Mouse (Mus musculus) kidney, embryonic 14.5 days (tissue): ENCODE measurements around the gene Zdhhc14. TPM values are rescaled to one million over a fixed set of nuclear protein-coding genes. Genes with fewer than 3 reads are reported as not detected.

ENCODE experiments used
- ATAC-seq: fragments of 200-750 bp; cut with Nextera tagmentation; 2 replicates; pipeline ENCODE4 v1.8.0; 2017; ENCODE audit warnings: moderate number of reproducible peaks, mild to moderate bottlenecking, moderate TSS enrichment, moderate library complexity; ENCODE audit not compliant: low FRiP score, low TSS enrichment
- H3K27ac ChIP-seq: fragments of 300-500 bp; sonication (generic); 2 replicates; pipeline ENCODE4 v1.5.1; 2014; ENCODE audit warnings: low read depth, mild to moderate bottlenecking, low read length, moderate library complexity, mixed read lengths
- H3K27me3 ChIP-seq: fragments of 300-500 bp; sonication (generic); 2 replicates; pipeline ENCODE4 v1.6.1; 2014; ENCODE audit warnings: mild to moderate bottlenecking, low read length; ENCODE audit not compliant: control insufficient read depth, insufficient read depth
- H3K36me3 ChIP-seq: fragments of 300-500 bp; sonication (generic); 2 replicates; pipeline ENCODE4 v1.6.1; 2014; ENCODE audit warnings: low read length, mixed read lengths; ENCODE audit not compliant: control insufficient read depth, insufficient read depth
- H3K4me1 ChIP-seq: fragments of 300-500 bp; sonication (generic); 2 replicates; pipeline ENCODE4 v1.6.1; 2014; ENCODE audit warnings: low read length, mixed read lengths; ENCODE audit not compliant: control insufficient read depth, insufficient read depth
- H3K4me2 ChIP-seq: fragments of 300-500 bp; sonication (generic); replicated peaks from 2 replicates; pipeline ENCODE4 v1.6.1; 2014; ENCODE audit warnings: low read depth, mild to moderate bottlenecking, low read length
- H3K4me3 ChIP-seq: fragments of 300-500 bp; sonication (generic); 2 replicates; pipeline ENCODE4 v1.5.1; 2014; ENCODE audit warnings: mild to moderate bottlenecking, low read length
- H3K9ac ChIP-seq: fragments of 300-500 bp; sonication (generic); 2 replicates; pipeline ENCODE4 v1.6.1; 2014; ENCODE audit warnings: low read depth, mild to moderate bottlenecking, low read length, moderate library complexity
- H3K9me3 ChIP-seq: fragments of 300-500 bp; sonication (generic); 2 replicates; pipeline ENCODE4 v1.6.1; 2016; ENCODE audit warnings: low read length; ENCODE audit not compliant: control insufficient read depth
- WGBS: fragments of 180-500 bp; shearing (Covaris S2); extraction: QIAGEN DNeasy Blood & Tissue Kit; methylation state at CpG from one replicate; pipeline ENCODE4 v1.1.7; 2014; 5-methylcytosine and 5-hydroxymethylcytosine counted together
- polyA plus RNA-seq: library from polyadenylated mRNA; unstranded; fragments of >200 nt; fragmentation: Nextera tagmentation; extraction: Ambion mirVana; gene quantifications from 2 replicates; pipeline ENCODE4 v1.2.1, GENCODE M21; 2014

Zdhhc14 gene
- polyA plus RNA-seq, 1 experiment from 2014 or later = 2.7 TPM

GRCm38 (mm10) chr17:5510564-5510963 is 18.2 kb downstream of the Zdhhc14 start:
- H3K9me3 ChIP-seq = no peaks in the 10 kb centered on the region
- H3K27ac ChIP-seq = no peak overlapping the region
- H3K36me3 ChIP-seq = no peaks in the 10 kb centered on the region
- WGBS = 82% methylated on average over 9 of the region's 9 CpGs
- no peak overlapping the region for H3K9ac ChIP-seq
- no peak overlapping the region for H3K4me2 ChIP-seq
- H3K4me1 ChIP-seq = peaks cover 7% of the 10 kb centered on the region; the same call in 1 of the 2 replicates
- no peaks in the 10 kb centered on the region for H3K27me3 ChIP-seq
- no peak overlapping the region for H3K4me3 ChIP-seq
- no peak for ATAC-seq

- Histone ChIP-seq H3K4me2 (no peak overlapping the region), H3K4me1 (peaks cover 3% of the 10 kb centered on the region; the same call in 1 of the 2 replicates), H3K4me3 (no peak overlapping the region), H3K9ac (no peak overlapping the region), H3K27me3 (no peaks in the 10 kb centered on the region), H3K27ac (no peak overlapping the region), H3K9me3 (no peaks in the 10 kb centered on the region), H3K36me3 (no peaks in the 10 kb centered on the region)
- ATAC-seq = no peak
- WGBS = 66% methylated on average over 6 of the region's 6 CpGs
Measured at GRCm38 (mm10) chr17:5511724-5512123, 19.4 kb downstream of the Zdhhc14 start.

GRCm38 (mm10) chr17:5519466-5519865 is 27.1 kb downstream of the Zdhhc14 start:
- Histone ChIP-seq H3K4me1 (no peaks in the 10 kb centered on the region), H3K27ac (no peak overlapping the region), H3K27me3 (no peaks in the 10 kb centered on the region), H3K9me3 (no peaks in the 10 kb centered on the region), H3K4me3 (no peak overlapping the region), H3K36me3 (no peaks in the 10 kb centered on the region), H3K4me2 (no peak overlapping the region), H3K9ac (no peak overlapping the region)
- 86% methylated on average over 10 of the region's 10 CpGs for WGBS
- no peak for ATAC-seq

DNA sequence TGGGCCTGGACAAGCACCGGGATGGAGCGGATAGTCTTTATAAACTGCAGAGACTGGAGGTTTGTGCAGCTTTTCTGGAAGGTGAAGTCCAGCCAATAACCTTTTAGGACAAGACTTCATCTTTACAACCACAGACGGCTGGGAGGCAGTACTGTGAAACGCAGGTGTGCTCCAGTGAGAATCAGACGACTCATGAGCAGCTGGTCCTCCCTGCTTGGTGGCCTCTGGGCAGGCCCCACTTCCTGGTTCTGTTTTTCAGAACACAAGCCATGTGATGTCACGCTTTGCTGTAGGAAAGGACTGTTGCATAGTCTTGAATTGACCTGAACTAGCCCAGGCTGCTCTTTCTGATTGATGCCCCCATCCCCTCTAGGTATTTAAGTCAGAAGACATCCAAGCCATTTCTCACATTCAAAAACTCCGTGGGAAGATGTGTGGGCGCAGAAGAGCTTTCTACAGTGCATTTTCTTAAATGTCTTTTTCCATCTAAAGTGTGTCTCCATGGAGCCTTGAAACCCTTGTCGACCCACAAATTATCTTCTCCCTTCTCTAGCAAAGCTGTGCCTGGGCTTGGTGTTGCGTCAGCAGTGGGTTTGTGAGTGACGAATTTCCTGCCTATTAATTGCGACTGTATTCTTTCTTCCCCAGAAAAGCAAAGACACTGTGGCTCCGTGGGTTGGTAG is 27.7 kb downstream of the Zdhhc14 start:
- H3K4me3 ChIP-seq = no peak overlapping the region
- no peaks in the 10 kb centered on the region for H3K27me3 ChIP-seq
- no peak overlapping the region for H3K27ac ChIP-seq
- H3K36me3 ChIP-seq = no peaks in the 10 kb centered on the region
- WGBS = 74% methylated on average over 13 of the region's 13 CpGs
- H3K4me2 ChIP-seq = no peak overlapping the region
- H3K9me3 ChIP-seq = no peaks in the 10 kb centered on the region
- no peaks in the 10 kb centered on the region for H3K4me1 ChIP-seq
- no peak for ATAC-seq
- no peak overlapping the region for H3K9ac ChIP-seq

DNA sequence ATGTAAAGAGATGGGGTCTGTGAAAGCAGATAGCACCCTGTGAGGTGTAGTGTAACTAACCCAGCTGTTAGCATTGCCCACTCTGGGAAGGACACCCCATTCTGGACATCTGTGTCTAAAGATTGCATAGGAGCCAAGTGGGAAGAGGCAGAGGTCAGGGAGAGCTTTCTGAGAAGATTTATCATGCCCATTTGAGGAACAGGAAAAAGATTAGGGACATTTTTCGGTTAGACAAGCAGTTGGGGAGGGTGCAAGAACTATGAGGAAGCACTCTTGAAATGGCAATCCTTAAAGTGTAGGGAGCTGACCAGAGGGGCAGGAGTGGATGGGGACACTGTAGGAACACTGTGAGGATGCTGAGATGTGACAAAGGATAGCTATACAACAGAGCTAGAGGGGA is 29.2 kb downstream of the Zdhhc14 start:
- H3K36me3 ChIP-seq = no peaks in the 10 kb centered on the region
- no peak overlapping the region for H3K4me3 ChIP-seq
- H3K4me2 ChIP-seq = no peak overlapping the region
- H3K4me1 ChIP-seq = no peaks in the 10 kb centered on the region
- 53% methylated on average over 1 of the region's 1 CpGs for WGBS
- ATAC-seq = no peak
- no peaks in the 10 kb centered on the region for H3K9me3 ChIP-seq
- no peak overlapping the region for H3K27ac ChIP-seq
- H3K27me3 ChIP-seq = no peaks in the 10 kb centered on the region
- no peak overlapping the region for H3K9ac ChIP-seq

DNA sequence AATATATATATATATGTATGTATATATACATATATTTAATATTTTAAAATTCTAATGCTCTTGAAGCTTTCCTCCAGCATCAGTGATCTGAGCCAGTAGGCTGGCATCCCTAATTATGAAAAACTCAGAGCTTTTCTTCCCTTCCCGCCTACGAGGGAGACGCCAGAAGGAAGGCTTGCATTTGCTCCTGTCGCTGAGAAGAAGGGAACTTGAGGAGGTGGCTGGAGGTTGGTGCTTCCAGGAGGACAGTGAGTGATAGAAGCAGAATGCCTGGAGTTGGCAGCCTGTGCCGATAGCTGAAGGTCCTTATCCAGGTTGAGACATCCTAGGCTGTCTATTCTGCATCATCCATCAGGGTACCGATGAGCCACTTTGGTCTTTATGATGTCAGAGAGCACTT is 37.2 kb downstream of the Zdhhc14 start:
- Histone ChIP-seq H3K36me3 (no peaks in the 10 kb centered on the region), H3K4me1 (no peaks in the 10 kb centered on the region), H3K4me3 (no peak overlapping the region), H3K27me3 (no peaks in the 10 kb centered on the region), H3K9me3 (no peaks in the 10 kb centered on the region), H3K9ac (no peak overlapping the region), H3K27ac (no peak overlapping the region), H3K4me2 (no peak overlapping the region)
- no peak for ATAC-seq
- WGBS = 87% methylated on average over 6 of the region's 6 CpGs

- Histone ChIP-seq H3K9ac (no peak overlapping the region), H3K36me3 (no peaks in the 10 kb centered on the region), H3K9me3 (no peaks in the 10 kb centered on the region), H3K27ac (no peak overlapping the region), H3K4me2 (no peak overlapping the region), H3K4me1 (0 out of 2 replicates have a peak, but pooled peaks cover 4% of the 10 kb centered on the region), H3K4me3 (no peak overlapping the region), H3K27me3 (no peaks in the 10 kb centered on the region)
- ATAC-seq = no peak
- WGBS = 67% methylated on average over 5 of the region's 5 CpGs
Measured at GRCm38 (mm10) chr17:5532816-5533215, 40.5 kb downstream of the Zdhhc14 start.

GRCm38 (mm10) chr17:5535357-5535756 is 43.0 kb downstream of the Zdhhc14 start:
- WGBS = 61% methylated on average over 2 of the region's 4 CpGs
- H3K27ac ChIP-seq = no peak overlapping the region
- no peak for ATAC-seq
- 0 out of 2 replicates have a peak, but pooled peaks cover 5% of the 10 kb centered on the region for H3K4me1 ChIP-seq
- no peak overlapping the region for H3K9ac ChIP-seq
- H3K36me3 ChIP-seq = no peaks in the 10 kb centered on the region
- H3K4me3 ChIP-seq = no peak overlapping the region
- H3K27me3 ChIP-seq = no peaks in the 10 kb centered on the region; the same call in 1 of the 2 replicates
- no peaks in the 10 kb centered on the region for H3K9me3 ChIP-seq
- H3K4me2 ChIP-seq = no peak overlapping the region

GRCm38 (mm10) chr17:5536259-5537094 is 44.1 kb downstream of the Zdhhc14 start:
- Histone ChIP-seq H3K4me1 (0 out of 2 replicates have a peak, but pooled peaks cover 5% of the 10 kb centered on the region), H3K27ac (no peak overlapping the region), H3K9me3 (no peaks in the 10 kb centered on the region), H3K4me2 (no peak overlapping the region), H3K36me3 (no peaks in the 10 kb centered on the region), H3K9ac (no peak overlapping the region), H3K27me3 (no peaks in the 10 kb centered on the region; the same call in 1 of the 2 replicates), H3K4me3 (no peak overlapping the region)
- 0 out of 2 replicates have a peak, but pooled peaks have one; percentile 35 for ATAC-seq
- WGBS = 56% methylated on average over 10 of the region's 12 CpGs
